Mouse (Mus musculus) cortical plate, adult 2 months (tissue): ENCODE measurements around the gene Xrcc1. TPM values are rescaled to one million over a fixed set of nuclear protein-coding genes. Genes with fewer than 3 reads are reported as not detected.
"Not testable (repeated sequence)": the region's sequence is repeated elsewhere in the genome, so short reads cannot be mapped to it uniquely, and the experiment has no call there.

ENCODE experiments used
- H3K27ac ChIP-seq: fragments of 200-500 bp; 2 replicates; pipeline ENCODE4 v1.5.1; 2012; ENCODE audit warnings: low read length, control low read depth, inconsistent platforms; ENCODE audit not compliant: insufficient read depth
- H3K4me1 ChIP-seq: fragments of 200-500 bp; 2 replicates; pipeline ENCODE4 v1.6.1; 2011; ENCODE audit warnings: low read length; ENCODE audit not compliant: control insufficient read depth, insufficient read depth
- H3K4me3 ChIP-seq: fragments of 200-500 bp; 2 replicates; pipeline ENCODE4 v1.5.1; 2011; ENCODE audit warnings: mild to moderate bottlenecking, low read length, control low read depth; ENCODE audit not compliant: insufficient read depth
- CTCF ChIP-seq: fragments of 200-500 bp; IDR thresholded peaks from 2 replicates; pipeline ENCODE4 v1.5.1; 2011; ENCODE audit warnings: mild to moderate bottlenecking, control low read depth, low read length; ENCODE audit not compliant: insufficient read depth; ENCODE audit errors: extremely low read depth
- POLR2A ChIP-seq: fragments of 200-500 bp; IDR thresholded peaks from 2 replicates; pipeline ENCODE4 v1.6.1; 2011; ENCODE audit warnings: mild to moderate bottlenecking, low read length, control low read depth; ENCODE audit not compliant: insufficient read depth; ENCODE audit errors: extremely low read depth
- polyA plus RNA-seq: library from polyadenylated mRNA; depleted of rRNA; stranded (reverse); fragments of >200 nt; gene quantifications from 2 replicates; pipeline ENCODE4 v1.2.3, GENCODE M21; 2012

Xrcc1 gene
- polyA plus RNA-seq, 1 experiment: 41.6 TPM

DNA sequence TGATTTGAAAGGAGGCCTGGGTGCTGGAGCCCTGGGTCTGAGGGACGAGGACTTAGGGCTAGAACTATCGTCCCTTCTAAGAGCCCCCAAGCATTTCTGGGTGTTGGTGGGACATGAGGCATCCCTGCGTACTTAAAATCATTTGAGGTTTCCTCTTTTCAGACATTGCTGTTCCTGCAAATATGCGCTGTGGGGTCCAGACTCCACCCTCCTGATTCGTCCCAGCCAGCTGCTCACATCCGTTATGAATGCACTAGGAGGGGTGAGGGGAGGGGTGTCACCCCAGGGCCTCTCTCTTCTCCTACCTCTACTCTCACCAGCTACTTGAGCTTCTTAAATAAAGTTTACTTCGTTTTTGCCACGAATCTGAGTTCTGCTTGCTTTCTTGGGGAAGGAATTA lies 62.5 kb downstream of the Xrcc1 start:
- H3K4me1 ChIP-seq: no peaks in the 10 kb centered on the region
- no peak for TF ChIP-seq CTCF
- TF ChIP-seq POLR2A: no peak
- H3K4me3 ChIP-seq: no peak overlapping the region
- no peak overlapping the region for H3K27ac ChIP-seq

- Histone ChIP-seq H3K4me1 (no peaks in the 10 kb centered on the region), H3K27ac (no peak within 1 kb of the TSS), H3K4me3 (peak within 1 kb of the TSS; percentile 22)
- no peak for TF ChIP-seq CTCF
- no peak for TF ChIP-seq POLR2A
Observed at GRCm38 (mm10) chr7:24610144-24610878, 64.2 kb downstream of the Xrcc1 start, which contains the start of gene Phldb3. Gene Phldb3, plus strand, starts transcription at chr7:24610763.

DNA sequence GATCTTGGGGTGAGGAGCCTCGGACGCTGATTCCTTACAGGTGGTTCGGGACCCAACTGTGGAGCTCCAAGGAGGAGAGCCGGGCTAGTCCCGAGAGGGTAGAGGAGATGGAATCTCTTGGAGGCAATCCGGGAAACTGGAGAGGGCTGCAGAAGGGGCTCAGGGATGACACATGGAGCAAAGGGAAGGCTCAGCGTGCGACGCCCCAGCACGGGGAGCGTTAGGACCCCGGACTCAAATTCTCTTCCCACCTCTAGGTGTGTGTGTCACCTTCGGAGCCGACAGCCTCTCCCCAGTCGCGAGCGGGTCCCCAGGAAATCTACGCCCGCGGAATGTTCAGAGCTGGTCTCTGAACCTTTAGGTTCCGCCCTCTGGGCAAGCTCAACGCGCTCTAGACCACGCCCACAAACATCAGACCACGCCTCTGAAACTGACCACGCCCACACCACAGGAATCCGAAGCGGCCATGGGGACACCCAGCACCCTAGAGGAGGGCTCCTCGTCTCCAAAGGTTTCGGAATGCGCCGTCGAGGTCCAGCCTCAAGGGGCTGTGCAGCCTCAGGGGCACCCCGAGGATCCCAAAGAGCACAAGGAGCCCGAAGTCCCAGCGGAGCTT lies 64.9 kb downstream of the Xrcc1 start:
- H3K4me3 ChIP-seq: peak overlapping the region; percentile 22
- TF ChIP-seq CTCF: no peak
- TF ChIP-seq POLR2A: no peak

GRCm38 (mm10) chr7:24611709-24612108 lies 65.6 kb downstream of the Xrcc1 start:
- no peak for TF ChIP-seq POLR2A
- no peak for TF ChIP-seq CTCF
- no peak overlapping the region for H3K4me3 ChIP-seq
- no peak overlapping the region for H3K27ac ChIP-seq
- H3K4me1 ChIP-seq: no peaks in the 10 kb centered on the region

More for the DNA sequence above, 64.9 kb downstream of the Xrcc1 start:
- Histone ChIP-seq H3K27ac (no peak overlapping the region), H3K4me1 (no peaks in the 10 kb centered on the region)

- Histone ChIP-seq H3K4me1 (no peaks in the 10 kb centered on the region), H3K27ac (no peak overlapping the region), H3K4me3 (no peak overlapping the region)
- TF ChIP-seq POLR2A (no peak), CTCF (no peak)
Observed at GRCm38 (mm10) chr7:24612308-24612910, 66.3 kb downstream of the Xrcc1 start.

- Histone ChIP-seq H3K4me3 (no peak overlapping the region), H3K27ac (no peak overlapping the region), H3K4me1 (no peaks in the 10 kb centered on the region)
- TF ChIP-seq CTCF (no peak), POLR2A (no peak)
Observed at GRCm38 (mm10) chr7:24614816-24615215, 68.7 kb downstream of the Xrcc1 start.

DNA sequence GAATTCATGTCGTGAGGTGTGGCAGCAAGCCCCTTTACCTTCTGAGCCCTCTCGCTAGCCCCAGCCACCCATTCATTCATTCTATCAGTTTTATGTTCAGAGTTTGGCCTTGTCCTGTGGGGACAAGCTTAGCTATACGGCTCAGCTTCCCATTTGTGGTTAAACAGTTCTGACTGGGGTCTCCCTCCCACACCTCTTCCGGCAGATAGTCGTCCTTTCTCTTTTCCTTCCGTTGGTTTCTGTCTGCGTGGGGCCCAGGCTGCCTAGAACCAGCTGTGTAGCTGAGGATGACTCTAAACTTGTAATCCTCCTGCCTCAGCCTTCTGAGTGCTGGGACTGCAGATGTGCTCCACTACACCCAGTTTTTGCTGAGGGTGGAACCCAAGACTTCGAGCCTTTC lies 71.7 kb downstream of the Xrcc1 start:
- Histone ChIP-seq H3K4me1 (no peaks in the 10 kb centered on the region), H3K4me3 (no peak overlapping the region), H3K27ac (no peak overlapping the region)
- TF ChIP-seq POLR2A: no peak
- TF ChIP-seq CTCF: no peak

GRCm38 (mm10) chr7:24618374-24618773 lies 72.3 kb downstream of the Xrcc1 start:
- not testable (repeated sequence) for H3K27ac ChIP-seq

GRCm38 (mm10) chr7:24619671-24620397 lies 73.7 kb downstream of the Xrcc1 start:
- TF ChIP-seq POLR2A (no peak), CTCF (no peak)
- Histone ChIP-seq H3K4me3 (no peak overlapping the region), H3K27ac (no peak overlapping the region), H3K4me1 (no peaks in the 10 kb centered on the region)

More at GRCm38 (mm10) chr7:24618374-24618773, 72.3 kb downstream of the Xrcc1 start:
- H3K4me1 ChIP-seq, H3K4me3 ChIP-seq: not testable (repeated sequence)
